Mouse (Mus musculus): Measurements from ENCODE around the gene Senp1. TPM values are rescaled to one million over a fixed set of nuclear protein-coding genes. Genes with fewer than 3 reads are reported as not detected.

Gene Senp1
- total and polyA plus RNA-seq, 3 experiments, result 17.1 to 61.3 (median 55.5) TPM

GRCm38 (mm10) chr15:98035076-98035755, 58.3 kb downstream of the Senp1 start:
- Histone ChIP-seq H3K27me3 (ENCODE audit: insufficient read depth, low read length) (peaks cover 22% of the 10 kb centered on the region), H3K36me3 (replicated peaks) (peaks cover 38% of the 10 kb centered on the region), H3K4me1 (ENCODE audit: insufficient read depth, low read depth, low read length) (no peaks in the 10 kb centered on the region), H3K9me3 (replicated peaks) (no peaks in the 10 kb centered on the region), H3K4me3 (ENCODE audit: low read depth, low read length) (no peak overlapping the region)
- ATAC-seq (ENCODE audit: extremely low read depth, insufficient number of reproducible peaks, low FRiP score, poor library complexity, severe bottlenecking) (no peak), DNase-seq (ENCODE audit: low spot score) (no peak)
- TF ChIP-seq GATA2 (IDR thresholded peaks at IDR 0.05; ENCODE audit: borderline replicate concordance, low read depth, low read length) (no peak), CTCF (IDR thresholded peaks at IDR 0.05; ENCODE audit: low read depth, low read length) (no peak), POLR2AphosphoS5 (IDR thresholded peaks at IDR 0.05; ENCODE audit: insufficient replicate concordance, low read depth, low read length) (no peak), GATA1 (IDR thresholded peaks at IDR 0.05; ENCODE audit: borderline replicate concordance, low read length) (no peak), TAL1 (conservative IDR thresholded peaks at IDR 0.05; ENCODE audit: low read depth, low read length) (no peak)

GRCm38 (mm10) chr15:98033233-98033748, 60.3 kb downstream of the Senp1 start:
- Histone ChIP-seq H3K4me1 (ENCODE audit: insufficient read depth, low read depth, low read length) (no peaks in the 10 kb centered on the region), H3K4me3 (ENCODE audit: low read depth, low read length) (no peak overlapping the region), H3K9me3 (replicated peaks) (no peaks in the 10 kb centered on the region), H3K36me3 (replicated peaks) (peaks cover 21% of the 10 kb centered on the region), H3K27me3 (ENCODE audit: insufficient read depth, low read length) (peaks cover 37% of the 10 kb centered on the region)
- TF ChIP-seq POLR2AphosphoS5 (IDR thresholded peaks at IDR 0.05; ENCODE audit: insufficient replicate concordance, low read depth, low read length) (no peak), GATA2 (IDR thresholded peaks at IDR 0.05; ENCODE audit: borderline replicate concordance, low read depth, low read length) (no peak), CTCF (IDR thresholded peaks at IDR 0.05; ENCODE audit: low read depth, low read length) (no peak), TAL1 (conservative IDR thresholded peaks at IDR 0.05; ENCODE audit: low read depth, low read length) (no peak), GATA1 (IDR thresholded peaks at IDR 0.05; ENCODE audit: borderline replicate concordance, low read length) (no peak)
- no peak for DNase-seq (ENCODE audit: low spot score)
- ATAC-seq (ENCODE audit: extremely low read depth, insufficient number of reproducible peaks, low FRiP score, poor library complexity, severe bottlenecking), result no peak

GRCm38 (mm10) chr15:98029798-98030197, 63.7 kb downstream of the Senp1 start:
- TF ChIP-seq GATA1 (IDR thresholded peaks at IDR 0.05; ENCODE audit: borderline replicate concordance, low read length) (no peak), GATA2 (IDR thresholded peaks at IDR 0.05; ENCODE audit: borderline replicate concordance, low read depth, low read length) (no peak), POLR2AphosphoS5 (IDR thresholded peaks at IDR 0.05; ENCODE audit: insufficient replicate concordance, low read depth, low read length) (no peak), TAL1 (conservative IDR thresholded peaks at IDR 0.05; ENCODE audit: low read depth, low read length) (no peak), CTCF (IDR thresholded peaks at IDR 0.05; ENCODE audit: low read depth, low read length) (no peak)
- H3K4me3 ChIP-seq (ENCODE audit: low read depth, low read length), result no peak overlapping the region
- H3K27me3 ChIP-seq (ENCODE audit: insufficient read depth, low read length), result peaks cover 72% of the 10 kb centered on the region
- no peak for DNase-seq (ENCODE audit: low spot score)
- no peaks in the 10 kb centered on the region for H3K36me3 ChIP-seq (replicated peaks)
- no peak for ATAC-seq (ENCODE audit: extremely low read depth, insufficient number of reproducible peaks, low FRiP score, poor library complexity, severe bottlenecking)
- H3K9me3 ChIP-seq (replicated peaks), result no peaks in the 10 kb centered on the region
- H3K4me1 ChIP-seq (ENCODE audit: insufficient read depth, low read depth, low read length), result no peaks in the 10 kb centered on the region

- Histone ChIP-seq H3K27me3 (ENCODE audit: insufficient read depth, low read length) (peaks cover 78% of the 10 kb centered on the region), H3K9me3 (replicated peaks) (no peaks in the 10 kb centered on the region), H3K4me3 (ENCODE audit: low read depth, low read length) (no peak overlapping the region), H3K36me3 (replicated peaks) (no peaks in the 10 kb centered on the region), H3K4me1 (ENCODE audit: insufficient read depth, low read depth, low read length) (no peaks in the 10 kb centered on the region)
- TF ChIP-seq POLR2AphosphoS5 (IDR thresholded peaks at IDR 0.05; ENCODE audit: insufficient replicate concordance, low read depth, low read length) (no peak), GATA1 (IDR thresholded peaks at IDR 0.05; ENCODE audit: borderline replicate concordance, low read length) (no peak), GATA2 (IDR thresholded peaks at IDR 0.05; ENCODE audit: borderline replicate concordance, low read depth, low read length) (no peak), CTCF (IDR thresholded peaks at IDR 0.05; ENCODE audit: low read depth, low read length) (no peak), TAL1 (conservative IDR thresholded peaks at IDR 0.05; ENCODE audit: low read depth, low read length) (no peak)
- DNase-seq (ENCODE audit: low spot score) (no peak), ATAC-seq (ENCODE audit: extremely low read depth, insufficient number of reproducible peaks, low FRiP score, poor library complexity, severe bottlenecking) (no peak)
Measured at GRCm38 (mm10) chr15:98026967-98027904, 66.3 kb downstream of the Senp1 start.

GRCm38 (mm10) chr15:98025611-98026010, 67.9 kb downstream of the Senp1 start:
- no peaks in the 10 kb centered on the region for H3K4me1 ChIP-seq (ENCODE audit: insufficient read depth, low read depth, low read length)
- H3K27me3 ChIP-seq (ENCODE audit: insufficient read depth, low read length), result peaks cover 66% of the 10 kb centered on the region
- no peaks in the 10 kb centered on the region for H3K9me3 ChIP-seq (replicated peaks)
- no peak overlapping the region for H3K4me3 ChIP-seq (ENCODE audit: low read depth, low read length)
- TF ChIP-seq CTCF (IDR thresholded peaks at IDR 0.05; ENCODE audit: low read depth, low read length) (no peak), POLR2AphosphoS5 (IDR thresholded peaks at IDR 0.05; ENCODE audit: insufficient replicate concordance, low read depth, low read length) (no peak), GATA1 (IDR thresholded peaks at IDR 0.05; ENCODE audit: borderline replicate concordance, low read length) (no peak), GATA2 (IDR thresholded peaks at IDR 0.05; ENCODE audit: borderline replicate concordance, low read depth, low read length) (no peak)
- no peak for ATAC-seq (ENCODE audit: extremely low read depth, insufficient number of reproducible peaks, low FRiP score, poor library complexity, severe bottlenecking)
- H3K36me3 ChIP-seq (replicated peaks), result no peaks in the 10 kb centered on the region
- DNase-seq (ENCODE audit: low spot score), result no peak

GRCm38 (mm10) chr15:98023137-98023536, 70.4 kb downstream of the Senp1 start:
- H3K4me1 ChIP-seq (ENCODE audit: insufficient read depth, low read depth, low read length), result no peaks in the 10 kb centered on the region
- DNase-seq (ENCODE audit: low spot score) (no peak), ATAC-seq (ENCODE audit: extremely low read depth, insufficient number of reproducible peaks, low FRiP score, poor library complexity, severe bottlenecking) (no peak)
- TF ChIP-seq TAL1 (conservative IDR thresholded peaks at IDR 0.05; ENCODE audit: low read depth, low read length), result no peak
- TF ChIP-seq POLR2AphosphoS5 (IDR thresholded peaks at IDR 0.05; ENCODE audit: insufficient replicate concordance, low read depth, low read length), result no peak
- TF ChIP-seq CTCF (IDR thresholded peaks at IDR 0.05; ENCODE audit: low read depth, low read length), result no peak
- TF ChIP-seq GATA1 (IDR thresholded peaks at IDR 0.05; ENCODE audit: borderline replicate concordance, low read length), result no peak
- no peak for TF ChIP-seq GATA2 (IDR thresholded peaks at IDR 0.05; ENCODE audit: borderline replicate concordance, low read depth, low read length)
- H3K4me3 ChIP-seq (ENCODE audit: low read depth, low read length), result no peak overlapping the region
- H3K9me3 ChIP-seq (replicated peaks), result no peaks in the 10 kb centered on the region
- H3K36me3 ChIP-seq (replicated peaks), result no peaks in the 10 kb centered on the region
- peaks cover 46% of the 10 kb centered on the region for H3K27me3 ChIP-seq (ENCODE audit: insufficient read depth, low read length)
